Mouse (Mus musculus) effector memory CD4-positive, alpha-beta T cell, adult 7 months (primary cell): Measurements from ENCODE around the gene Fryl. TPM values are rescaled to one million over a fixed set of nuclear protein-coding genes. Genes with fewer than 3 reads are reported as not detected.

Source experiments
- polyA plus RNA-seq: library from polyadenylated mRNA; unstranded; fragments of 100-300 nt; shearing (Covaris generic); gene quantifications from one replicate; pipeline ENCODE4 v1.2.1, GENCODE M21; 2017

Gene Fryl
- 92.5 TPM for polyA plus RNA-seq

DNA sequence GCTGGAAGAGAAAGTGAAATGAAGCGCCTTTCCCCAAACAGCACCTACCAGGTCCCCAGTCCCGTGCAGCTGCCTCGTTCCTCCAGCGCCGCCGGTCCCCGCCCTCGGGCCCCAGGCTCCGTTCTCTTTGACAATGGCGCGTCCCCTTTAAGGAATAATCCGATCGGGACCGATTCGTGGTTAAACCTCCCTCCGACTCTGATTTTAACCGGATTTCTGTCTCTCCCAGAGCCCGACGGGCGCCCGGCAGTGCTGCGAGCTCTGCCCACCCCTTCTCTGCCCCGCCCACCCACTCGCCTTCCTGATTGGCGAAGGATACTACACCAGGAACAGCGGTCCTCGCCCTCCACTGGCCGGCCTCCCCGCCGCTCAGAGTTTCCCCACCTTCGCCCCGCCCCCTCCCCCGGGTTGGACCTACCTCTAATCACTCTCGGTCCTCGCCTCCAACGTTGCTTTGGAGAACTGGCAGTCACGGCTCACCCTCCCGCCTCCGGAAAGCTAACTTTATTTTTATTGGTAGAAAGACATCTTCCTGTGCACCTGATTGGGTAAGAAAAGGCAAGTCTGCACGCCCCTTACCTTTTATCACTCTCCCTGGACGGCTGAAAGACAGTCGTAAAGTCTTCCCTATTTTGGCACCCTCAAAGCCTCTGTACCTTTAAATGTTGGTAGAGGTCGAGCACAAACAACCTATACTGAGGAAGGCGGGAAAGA lies at the start of gene Fryl:
Fryl (minus strand) TSS at position 268 of the 714 bp plus-strand sequence.

DNA sequence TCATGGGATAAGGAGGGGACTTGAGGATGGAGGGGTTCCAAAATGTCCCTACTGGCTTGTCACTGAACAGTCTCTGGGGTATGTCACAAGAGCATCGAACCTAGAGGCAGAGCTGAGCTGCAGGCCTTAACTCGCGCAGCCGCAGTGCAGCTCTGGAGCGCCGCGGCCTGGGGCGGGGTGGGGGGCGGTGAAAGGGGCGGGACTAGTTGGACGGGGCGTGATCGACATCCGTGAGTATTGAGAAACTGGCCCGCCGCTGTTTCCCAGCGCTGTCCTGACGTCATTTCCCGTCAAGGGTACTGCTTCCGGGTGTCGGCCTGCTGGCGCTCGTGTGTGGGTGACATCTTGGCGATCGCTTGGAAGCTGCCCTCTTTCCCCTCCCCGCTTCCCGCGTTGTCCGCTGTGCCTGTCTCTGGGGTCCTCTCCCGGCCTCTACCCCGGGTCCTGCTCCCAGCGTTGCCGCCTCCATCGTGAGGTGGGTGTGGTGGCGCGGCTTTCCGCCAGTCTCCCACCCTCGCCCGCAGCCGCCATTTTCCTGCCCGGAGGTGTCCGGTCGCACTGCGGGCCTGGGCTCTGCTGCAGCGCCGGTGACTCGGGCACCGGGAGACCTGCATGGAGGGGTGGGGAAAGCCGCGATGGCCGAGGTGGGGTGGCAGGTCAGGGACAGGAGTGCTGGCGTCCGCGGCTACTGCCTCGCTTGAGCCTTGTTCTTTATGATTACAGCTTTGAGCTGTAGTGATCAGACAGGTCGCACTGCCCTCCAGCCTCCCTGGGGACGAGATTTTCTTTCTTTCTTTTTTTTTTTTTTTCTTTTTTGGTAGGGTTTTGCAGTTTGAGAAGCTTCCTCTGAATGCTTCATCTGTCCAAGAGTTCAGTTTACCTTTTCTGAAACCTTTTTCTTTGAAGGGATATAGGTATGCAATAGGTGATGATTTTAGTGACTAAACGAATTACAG lies 36.4 kb upstream of the Fryl start, which contains the start of gene Ociad1:
Ociad1 (plus strand) TSS at position 283 of the 956 bp plus-strand sequence.

DNA sequence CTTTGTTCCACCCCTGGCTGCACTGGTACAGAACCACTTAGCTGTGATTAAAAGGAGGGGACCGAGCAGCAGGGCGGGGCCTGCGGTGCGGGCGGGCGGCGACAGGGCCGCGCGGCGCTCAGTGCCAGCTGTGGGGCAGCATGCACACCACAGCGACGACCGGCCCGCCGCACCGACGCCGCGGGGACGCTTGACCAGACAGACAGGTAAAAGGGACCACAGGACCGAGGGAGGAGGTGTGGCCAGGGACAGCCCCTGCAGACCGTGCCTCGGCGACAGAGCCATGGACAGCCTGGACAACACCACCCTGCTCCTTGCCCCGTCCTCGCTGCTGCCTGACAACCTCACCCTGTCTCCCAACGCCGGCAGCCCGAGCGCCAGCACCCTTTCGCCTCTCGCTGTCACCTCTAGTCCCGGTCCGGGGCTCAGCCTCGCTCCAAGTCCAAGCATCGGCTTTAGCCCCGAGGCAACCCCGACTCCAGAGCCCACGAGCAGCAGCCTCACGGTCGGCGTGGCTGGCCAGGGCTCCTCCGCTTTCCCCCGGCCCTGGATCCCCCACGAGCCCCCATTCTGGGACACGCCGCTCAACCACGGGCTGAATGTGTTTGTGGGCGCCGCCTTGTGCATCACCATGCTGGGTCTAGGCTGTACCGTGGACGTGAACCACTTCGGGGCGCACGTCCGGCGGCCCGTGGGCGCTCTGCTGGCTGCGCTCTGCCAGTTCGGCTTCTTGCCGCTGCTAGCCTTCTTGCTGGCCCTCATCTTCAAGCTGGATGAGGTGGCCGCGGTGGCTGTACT lies 249.4 kb downstream of the Fryl start, which contains the start of gene Slc10a4:
Slc10a4 (plus strand) TSS at position 100 of the 798 bp plus-strand sequence.

DNA sequence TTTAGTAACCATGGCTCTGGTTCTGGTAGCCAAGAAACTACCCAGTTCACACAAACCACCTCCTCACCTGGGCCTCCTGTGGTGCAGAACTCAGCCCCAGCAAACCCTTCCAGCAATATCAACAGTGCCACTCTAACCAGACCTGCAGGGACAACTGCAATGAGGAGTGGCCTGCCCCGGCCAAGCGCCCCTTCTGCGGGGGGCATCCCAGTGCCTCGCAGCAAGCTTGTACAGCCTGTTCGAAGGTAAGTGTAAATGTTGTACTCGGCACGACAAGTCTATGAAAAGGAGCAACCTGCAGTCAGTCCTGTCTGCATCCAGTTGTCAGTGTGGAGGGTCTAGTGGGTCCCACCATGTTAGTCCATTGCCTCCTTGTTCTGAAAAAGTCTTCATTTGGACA lies 281.8 kb downstream of the Fryl start, which contains the start of gene Gm10135:
Gm10135 (minus strand) TSS at position 101 of the 400 bp plus-strand sequence.

Other genes with a start within 250 kb of the Fryl start
- not detected for gene Slc10a4, start 249.7 kb downstream of the Fryl start, polyA plus RNA-seq
- gene Ociad1, start 36.2 kb upstream of the Fryl start, polyA plus RNA-seq = 278 TPM
- gene Ociad2, start 84.4 kb upstream of the Fryl start, polyA plus RNA-seq = 0.77 TPM
- gene Cwh43, start 149.5 kb upstream of the Fryl start, polyA plus RNA-seq = 0.28 TPM
- gene Dcun1d4, start 224.4 kb upstream of the Fryl start, polyA plus RNA-seq = 15.8 TPM